Mouse (Mus musculus): ENCODE measurements around the gene Bfsp1. TPM values are rescaled to one million over a fixed set of nuclear protein-coding genes. Genes with fewer than 3 reads are reported as not detected.

Gene Bfsp1
- polyA plus RNA-seq, 1 experiment: not detected

- no peak overlapping the region for H3K4me3 ChIP-seq (ENCODE audit: insufficient read depth, low read depth, low read length)
- WGBS: 84% methylated on average over 17 of the region's 17 CpGs
- TF ChIP-seq POLR2A (IDR thresholded peaks at IDR 0.05; ENCODE audit: insufficient read depth, low read depth, low read length) (no peak), CTCF (IDR thresholded peaks at IDR 0.05; ENCODE audit: insufficient read depth, low read depth, low read length) (no peak)
Observed at GRCm38 (mm10) chr2:143831645-143832044, 31.3 kb downstream of the Bfsp1 start.

GRCm38 (mm10) chr2:143813461-143813860 is 49.5 kb downstream of the Bfsp1 start:
- TF ChIP-seq POLR2A (IDR thresholded peaks at IDR 0.05; ENCODE audit: insufficient read depth, low read depth, low read length) (no peak), CTCF (IDR thresholded peaks at IDR 0.05; ENCODE audit: insufficient read depth, low read depth, low read length) (no peak)
- H3K4me3 ChIP-seq (ENCODE audit: insufficient read depth, low read depth, low read length): no peak overlapping the region

More at GRCm38 (mm10) chr2:143831645-143832044, 31.3 kb downstream of the Bfsp1 start:
- Histone ChIP-seq H3K27ac (ENCODE audit: insufficient read depth, low read depth, low read length) (no peak overlapping the region), H3K4me1 (ENCODE audit: control insufficient read depth, insufficient read depth, low read length) (no peaks in the 10 kb centered on the region)

GRCm38 (mm10) chr2:143812262-143812661 is 50.7 kb downstream of the Bfsp1 start:
- TF ChIP-seq POLR2A (IDR thresholded peaks at IDR 0.05; ENCODE audit: insufficient read depth, low read depth, low read length) (no peak), CTCF (IDR thresholded peaks at IDR 0.05; ENCODE audit: insufficient read depth, low read depth, low read length) (no peak)
- 90% methylated on average over 4 of the region's 4 CpGs for WGBS
- no peak overlapping the region for H3K4me3 ChIP-seq (ENCODE audit: insufficient read depth, low read depth, low read length)
- H3K4me1 ChIP-seq (ENCODE audit: control insufficient read depth, insufficient read depth, low read length): peaks cover 7% of the 10 kb centered on the region
- no peak overlapping the region for H3K27ac ChIP-seq (ENCODE audit: insufficient read depth, low read depth, low read length)

More at GRCm38 (mm10) chr2:143813461-143813860, 49.5 kb downstream of the Bfsp1 start:
- WGBS: 85% methylated on average over 11 of the region's 11 CpGs
- H3K27ac ChIP-seq (ENCODE audit: insufficient read depth, low read depth, low read length): peak overlapping the region; percentile 53; the same call in 1 of the 2 replicates
- H3K4me1 ChIP-seq (ENCODE audit: control insufficient read depth, insufficient read depth, low read length): peaks cover 7% of the 10 kb centered on the region

GRCm38 (mm10) chr2:143808789-143809188 is 54.2 kb downstream of the Bfsp1 start:
- 79% methylated on average over 5 of the region's 5 CpGs for WGBS
- Histone ChIP-seq H3K27ac (ENCODE audit: insufficient read depth, low read depth, low read length) (no peak overlapping the region), H3K4me3 (ENCODE audit: insufficient read depth, low read depth, low read length) (no peak overlapping the region), H3K4me1 (ENCODE audit: control insufficient read depth, insufficient read depth, low read length) (peaks cover 13% of the 10 kb centered on the region)
- TF ChIP-seq CTCF (IDR thresholded peaks at IDR 0.05; ENCODE audit: insufficient read depth, low read depth, low read length) (no peak), POLR2A (IDR thresholded peaks at IDR 0.05; ENCODE audit: insufficient read depth, low read depth, low read length) (no peak)

- 70% methylated on average over 9 of the region's 9 CpGs for WGBS
- no peak for TF ChIP-seq POLR2A (IDR thresholded peaks at IDR 0.05; ENCODE audit: insufficient read depth, low read depth, low read length)
Observed at GRCm38 (mm10) chr2:143806924-143807664, 55.9 kb downstream of the Bfsp1 start.

GRCm38 (mm10) chr2:143806140-143806923 is 56.6 kb downstream of the Bfsp1 start:
- Histone ChIP-seq H3K4me1 (ENCODE audit: control insufficient read depth, insufficient read depth, low read length) (0 out of 2 replicates have a peak, but pooled peaks cover 6% of the 10 kb centered on the region), H3K27ac (ENCODE audit: insufficient read depth, low read depth, low read length) (no peak overlapping the region)
- WGBS: 71% methylated on average over 15 of the region's 15 CpGs

More at GRCm38 (mm10) chr2:143806924-143807664, 55.9 kb downstream of the Bfsp1 start:
- 0 out of 2 replicates have a peak, but pooled peaks cover 6% of the 10 kb centered on the region for H3K4me1 ChIP-seq (ENCODE audit: control insufficient read depth, insufficient read depth, low read length)
- H3K27ac ChIP-seq (ENCODE audit: insufficient read depth, low read depth, low read length): no peak overlapping the region
- no peak overlapping the region for H3K4me3 ChIP-seq (ENCODE audit: insufficient read depth, low read depth, low read length)

GRCm38 (mm10) chr2:143801097-143801496 is 61.9 kb downstream of the Bfsp1 start:
- WGBS: 77% methylated on average over 5 of the region's 5 CpGs
- Histone ChIP-seq H3K4me3 (ENCODE audit: insufficient read depth, low read depth, low read length) (no peak overlapping the region), H3K4me1 (ENCODE audit: control insufficient read depth, insufficient read depth, low read length) (no peaks in the 10 kb centered on the region), H3K27ac (ENCODE audit: insufficient read depth, low read depth, low read length) (no peak overlapping the region)
- TF ChIP-seq POLR2A (IDR thresholded peaks at IDR 0.05; ENCODE audit: insufficient read depth, low read depth, low read length) (no peak), CTCF (IDR thresholded peaks at IDR 0.05; ENCODE audit: insufficient read depth, low read depth, low read length) (no peak)

More at GRCm38 (mm10) chr2:143806140-143806923, 56.6 kb downstream of the Bfsp1 start:
- no peak for TF ChIP-seq POLR2A (IDR thresholded peaks at IDR 0.05; ENCODE audit: insufficient read depth, low read depth, low read length)
- no peak for TF ChIP-seq CTCF (IDR thresholded peaks at IDR 0.05; ENCODE audit: insufficient read depth, low read depth, low read length)
- no peak overlapping the region for H3K4me3 ChIP-seq (ENCODE audit: insufficient read depth, low read depth, low read length)

GRCm38 (mm10) chr2:143796335-143797013 is 66.5 kb downstream of the Bfsp1 start:
- 70% methylated on average over 4 of the region's 4 CpGs for WGBS
- Histone ChIP-seq H3K4me1 (ENCODE audit: control insufficient read depth, insufficient read depth, low read length) (no peaks in the 10 kb centered on the region), H3K27ac (ENCODE audit: insufficient read depth, low read depth, low read length) (no peak overlapping the region), H3K4me3 (ENCODE audit: insufficient read depth, low read depth, low read length) (no peak overlapping the region)
- TF ChIP-seq CTCF (IDR thresholded peaks at IDR 0.05; ENCODE audit: insufficient read depth, low read depth, low read length): no peak
- TF ChIP-seq POLR2A (IDR thresholded peaks at IDR 0.05; ENCODE audit: insufficient read depth, low read depth, low read length): no peak
